Mouse (Mus musculus) bone marrow, adult 2 months (tissue): ENCODE results near the gene Stk11.

Source experiments
- CTCF ChIP-seq: fragments of 200-500 bp; IDR thresholded peaks from 2 replicates; pipeline ENCODE4 v1.5.1; 2011; ENCODE audit warnings: low read length, control low read depth; ENCODE audit not compliant: control insufficient read depth, insufficient read depth
- POLR2A ChIP-seq: fragments of 200-500 bp; IDR thresholded peaks from 2 replicates; pipeline ENCODE4 v1.6.1; 2011; ENCODE audit warnings: low read depth, mild to moderate bottlenecking, control low read depth, low read length, borderline replicate concordance; ENCODE audit not compliant: control insufficient read depth

GRCm38 (mm10) chr10:80140666-80141035 is 25.0 kb downstream of the Stk11 start, which contains the start of gene Cbarp:
- TF ChIP-seq CTCF (no peak), POLR2A (no peak)
